Mouse (Mus musculus): ENCODE results near the gene Xkr7. TPM values are rescaled to one million over a fixed set of nuclear protein-coding genes. Genes with fewer than 3 reads are reported as not detected.

The Xkr7 gene
- polyA plus RNA-seq, 1 experiment from 2014 or later: 0.95 TPM

- Histone ChIP-seq H3K9me3 (no peaks in the 10 kb centered on the region), H3K27ac (no peak overlapping the region), H3K4me1 (peaks cover 4% of the 10 kb centered on the region; the same call in 1 of the 2 replicates), H3K4me2 (no peak overlapping the region), H3K4me3 (replicated peaks) (no peak overlapping the region), H3K36me3 (replicated peaks) (no peaks in the 10 kb centered on the region), H3K9ac (no peak overlapping the region), H3K27me3 (peaks cover 27% of the 10 kb centered on the region)
- no peak for ATAC-seq (ENCODE audit: low FRiP score)
- 49% methylated on average over 3 of the region's 3 CpGs for WGBS
Observed at GRCm38 (mm10) chr2:153063394-153063793, 31.7 kb downstream of the Xkr7 start.

DNA sequence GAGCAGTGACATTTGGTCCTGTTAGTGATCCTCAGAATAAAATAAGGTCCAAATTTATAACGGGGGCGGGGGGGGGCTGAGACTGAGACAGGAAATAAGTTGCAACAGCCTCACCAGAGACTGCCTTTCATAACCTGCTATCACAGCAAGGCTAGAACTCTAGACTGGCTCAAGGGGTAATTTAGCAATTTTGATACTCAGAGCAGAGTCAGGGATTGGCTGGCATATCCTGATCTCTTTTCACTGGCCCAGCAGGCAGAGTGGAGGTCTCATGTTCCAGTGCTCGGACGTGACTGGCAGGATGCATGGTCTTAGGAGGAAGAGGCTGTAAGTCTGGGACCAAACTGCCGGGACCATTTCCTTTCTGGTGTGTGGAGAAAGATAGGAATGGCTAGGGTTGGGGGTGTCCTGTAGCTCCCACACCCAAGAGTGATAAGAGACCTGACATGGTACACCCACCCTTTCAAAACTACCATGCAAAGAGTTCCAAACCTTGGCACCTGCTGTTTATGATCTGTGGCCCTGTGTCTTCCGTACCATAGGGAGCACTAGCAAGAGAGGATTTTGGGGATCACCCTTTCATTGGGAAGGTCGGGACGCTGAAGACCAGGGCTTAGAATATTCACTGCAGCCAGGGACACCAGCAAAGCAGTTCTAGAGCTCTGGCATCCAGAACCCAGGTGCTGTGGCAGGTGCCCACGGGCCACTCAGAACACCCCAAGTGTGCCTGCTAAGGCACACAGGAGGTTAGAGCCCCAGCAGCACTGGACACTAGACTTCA lies 32.7 kb downstream of the Xkr7 start:
- no peak for ATAC-seq (ENCODE audit: low FRiP score)
- WGBS: 68% methylated on average over 9 of the region's 9 CpGs

DNA sequence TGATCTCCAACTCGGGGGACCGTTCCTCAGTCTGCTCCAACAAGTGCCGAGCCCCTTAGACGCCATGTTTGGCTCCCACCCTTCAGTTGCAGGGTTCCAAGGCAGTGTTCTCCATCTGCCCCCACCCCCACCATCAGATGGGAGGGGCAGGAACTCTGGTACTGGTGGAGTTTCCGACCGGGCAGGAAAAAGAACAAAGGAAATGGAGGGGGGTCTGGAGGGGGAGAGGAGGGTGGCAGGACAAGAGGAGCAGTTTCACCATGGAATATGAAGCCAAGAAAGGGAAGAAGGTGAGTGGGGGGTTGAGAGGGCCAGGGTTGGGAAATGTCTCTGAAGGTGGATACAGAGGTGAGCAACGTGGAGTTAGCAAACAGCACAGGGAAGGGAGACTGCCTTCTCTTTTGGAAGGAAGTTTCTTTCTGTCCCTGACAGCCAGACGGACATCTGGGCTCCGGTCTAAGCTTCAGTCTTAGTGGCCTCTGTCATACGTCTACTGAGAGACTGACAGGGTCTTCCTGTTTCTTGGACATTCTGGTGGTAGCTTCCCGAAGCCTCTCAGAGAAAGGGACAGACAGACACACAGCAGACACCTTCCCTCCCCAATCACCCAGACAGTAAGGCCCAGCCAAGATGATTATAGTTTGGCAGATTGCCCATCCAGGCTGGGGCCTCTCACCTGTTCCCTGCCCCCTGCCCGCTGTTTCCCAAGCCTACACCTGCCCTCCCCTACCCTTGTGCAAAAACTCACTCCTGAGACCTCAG lies 34.3 kb downstream of the Xkr7 start, which contains the start of gene Ccm2l:
TSS of gene Ccm2l (plus strand) at position 209 of the 762 bp plus-strand sequence.
- peaks cover 49% of the 10 kb centered on the region for H3K27me3 ChIP-seq
- H3K9ac ChIP-seq: no peak within 1 kb of the TSS
- no peak within 1 kb of the TSS for H3K4me2 ChIP-seq
- ATAC-seq (ENCODE audit: low FRiP score): no peak
- no peaks in the 10 kb centered on the region for H3K36me3 ChIP-seq (replicated peaks)
- H3K9me3 ChIP-seq: no peaks in the 10 kb centered on the region
- H3K4me3 ChIP-seq (replicated peaks): no peak within 1 kb of the TSS
- peaks cover 4% of the 10 kb centered on the region; the same call in 1 of the 2 replicates for H3K4me1 ChIP-seq
- no peak within 1 kb of the TSS for H3K27ac ChIP-seq
- WGBS: 56% methylated on average over 12 of the region's 12 CpGs

More for the DNA sequence above, 32.7 kb downstream of the Xkr7 start:
- Histone ChIP-seq H3K4me1 (peaks cover 4% of the 10 kb centered on the region; the same call in 1 of the 2 replicates), H3K9me3 (no peaks in the 10 kb centered on the region), H3K27ac (no peak overlapping the region), H3K9ac (no peak overlapping the region), H3K36me3 (replicated peaks) (no peaks in the 10 kb centered on the region), H3K27me3 (peaks cover 33% of the 10 kb centered on the region), H3K4me2 (no peak overlapping the region), H3K4me3 (replicated peaks) (no peak overlapping the region)

GRCm38 (mm10) chr2:153066991-153067390 lies 35.3 kb downstream of the Xkr7 start:
- H3K27me3 ChIP-seq: peaks cover 57% of the 10 kb centered on the region
- no peaks in the 10 kb centered on the region for H3K36me3 ChIP-seq (replicated peaks)
- H3K27ac ChIP-seq: no peak overlapping the region
- peaks cover 10% of the 10 kb centered on the region for H3K4me1 ChIP-seq
- H3K4me2 ChIP-seq: no peak overlapping the region
- 50% methylated on average over 6 of the region's 6 CpGs for WGBS
- H3K4me3 ChIP-seq (replicated peaks): no peak overlapping the region
- H3K9me3 ChIP-seq: no peaks in the 10 kb centered on the region
- H3K9ac ChIP-seq: no peak overlapping the region
- ATAC-seq (ENCODE audit: low FRiP score): no peak

- H3K4me2 ChIP-seq: no peak overlapping the region
- no peak overlapping the region for H3K4me3 ChIP-seq (replicated peaks)
- H3K27me3 ChIP-seq: peaks cover 89% of the 10 kb centered on the region
- H3K9ac ChIP-seq: no peak overlapping the region
- no peak for ATAC-seq (ENCODE audit: low FRiP score)
- WGBS: 6% methylated on average over 23 of the region's 23 CpGs
- H3K9me3 ChIP-seq: no peaks in the 10 kb centered on the region
- H3K36me3 ChIP-seq (replicated peaks): no peaks in the 10 kb centered on the region
- H3K27ac ChIP-seq: no peak overlapping the region
- H3K4me1 ChIP-seq: peaks cover 9% of the 10 kb centered on the region
Observed at GRCm38 (mm10) chr2:153070762-153071490, 39.3 kb downstream of the Xkr7 start.

DNA sequence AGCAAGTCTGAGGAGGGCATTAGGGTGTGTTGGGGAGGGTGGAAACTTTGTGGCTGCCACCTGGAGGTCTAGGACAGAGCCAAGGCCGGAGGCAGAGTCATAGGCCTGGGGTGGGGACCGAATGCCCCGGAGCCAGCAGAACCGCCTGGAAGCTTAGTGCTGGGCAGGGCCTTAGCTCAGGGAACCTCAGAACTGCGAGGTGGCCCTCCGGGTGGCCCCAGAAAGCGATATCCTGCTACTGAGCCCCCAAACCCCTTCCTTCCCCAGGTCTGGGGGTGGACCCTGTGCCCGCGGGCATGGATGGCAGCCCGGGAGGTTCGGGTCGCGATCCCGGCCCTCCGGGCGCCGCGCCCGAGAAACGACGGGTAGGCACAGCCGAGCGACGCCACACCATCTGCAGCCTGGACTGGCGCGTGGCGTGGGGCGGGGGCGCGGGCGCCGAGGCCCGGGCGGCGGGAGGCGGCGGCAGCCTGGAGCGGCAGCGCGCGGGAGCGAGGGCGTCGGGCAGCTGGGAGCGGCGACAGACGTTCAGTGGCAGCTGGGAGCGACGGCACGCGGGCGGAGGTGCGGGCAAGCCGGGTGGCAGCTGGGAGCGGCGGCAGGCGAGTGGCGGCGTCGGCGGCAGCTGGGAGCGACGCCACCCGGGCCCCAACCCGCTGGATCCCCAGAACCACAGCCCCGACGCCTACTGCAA lies 40.0 kb downstream of the Xkr7 start:
- H3K27ac ChIP-seq: no peak overlapping the region; the same call in 1 of the 2 replicates
- H3K4me3 ChIP-seq (replicated peaks): peak overlapping the region; percentile 37
- 3% methylated on average over 63 of the region's 67 CpGs for WGBS
- peaks cover 13% of the 10 kb centered on the region for H3K4me1 ChIP-seq
- peak; percentile 75 for ATAC-seq (ENCODE audit: low FRiP score)
- peak overlapping the region; percentile 56 for H3K9ac ChIP-seq
- H3K36me3 ChIP-seq (replicated peaks): no peaks in the 10 kb centered on the region
- H3K9me3 ChIP-seq: no peaks in the 10 kb centered on the region
- peaks cover 83% of the 10 kb centered on the region for H3K27me3 ChIP-seq
- H3K4me2 ChIP-seq: peak overlapping the region; percentile 57

GRCm38 (mm10) chr2:153074651-153075050 lies 43.0 kb downstream of the Xkr7 start:
- WGBS: 87% methylated on average over 10 of the region's 10 CpGs
- Histone ChIP-seq H3K27ac (no peak overlapping the region), H3K9ac (no peak overlapping the region), H3K27me3 (peaks cover 59% of the 10 kb centered on the region), H3K4me2 (no peak overlapping the region), H3K9me3 (no peaks in the 10 kb centered on the region), H3K4me1 (peaks cover 13% of the 10 kb centered on the region), H3K36me3 (replicated peaks) (no peaks in the 10 kb centered on the region), H3K4me3 (replicated peaks) (no peak overlapping the region)
- ATAC-seq (ENCODE audit: low FRiP score): no peak

- H3K27me3 ChIP-seq: peaks cover 49% of the 10 kb centered on the region
- H3K4me2 ChIP-seq: no peak overlapping the region
- H3K36me3 ChIP-seq (replicated peaks): no peaks in the 10 kb centered on the region
- no peaks in the 10 kb centered on the region for H3K9me3 ChIP-seq
- 69% methylated on average over 2 of the region's 2 CpGs for WGBS
- peaks cover 13% of the 10 kb centered on the region for H3K4me1 ChIP-seq
- H3K9ac ChIP-seq: no peak overlapping the region
- no peak for ATAC-seq (ENCODE audit: low FRiP score)
- H3K4me3 ChIP-seq (replicated peaks): no peak overlapping the region
- H3K27ac ChIP-seq: no peak overlapping the region
Observed at GRCm38 (mm10) chr2:153075961-153076360, 44.3 kb downstream of the Xkr7 start.

DNA sequence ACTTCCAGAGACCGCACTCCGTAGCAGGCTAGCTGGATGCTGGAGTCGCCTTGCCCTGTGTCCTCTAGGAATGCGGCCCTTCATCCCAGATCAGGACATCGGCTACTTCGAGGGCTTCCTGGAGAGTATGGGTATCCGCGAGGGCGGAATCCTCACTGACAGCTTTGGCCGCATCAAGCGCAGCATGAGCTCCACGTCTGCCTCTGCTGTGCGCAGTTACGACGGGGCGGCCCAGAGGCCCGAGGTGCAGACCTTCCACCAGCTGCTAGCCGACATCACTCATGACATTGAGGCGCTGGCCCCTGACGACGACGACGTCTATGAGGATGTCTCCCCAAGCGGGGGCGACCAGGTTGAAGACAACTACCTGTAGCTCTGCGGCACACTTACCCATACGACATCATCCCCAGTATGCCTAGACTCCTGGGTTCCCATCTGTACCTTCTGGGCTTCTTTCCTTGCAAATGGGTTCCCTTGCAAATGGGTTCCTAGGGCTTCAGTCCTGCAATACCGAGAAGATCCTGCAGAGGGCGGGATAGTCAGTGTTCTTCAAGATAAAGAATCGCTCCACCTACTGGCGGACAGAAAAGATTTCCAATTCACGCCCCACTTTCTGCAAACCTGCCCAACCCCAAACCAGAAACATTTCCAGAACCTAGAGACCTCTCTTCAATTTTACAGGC lies 49.3 kb downstream of the Xkr7 start:
- Histone ChIP-seq H3K4me2 (no peak overlapping the region), H3K27ac (no peak overlapping the region), H3K27me3 (peaks cover 7% of the 10 kb centered on the region), H3K36me3 (replicated peaks) (no peaks in the 10 kb centered on the region), H3K4me3 (replicated peaks) (no peak overlapping the region), H3K9me3 (no peaks in the 10 kb centered on the region), H3K9ac (no peak overlapping the region), H3K4me1 (peaks cover 4% of the 10 kb centered on the region; the same call in 1 of the 2 replicates)
- WGBS: 36% methylated on average over 32 of the region's 32 CpGs
- ATAC-seq (ENCODE audit: low FRiP score): no peak

DNA sequence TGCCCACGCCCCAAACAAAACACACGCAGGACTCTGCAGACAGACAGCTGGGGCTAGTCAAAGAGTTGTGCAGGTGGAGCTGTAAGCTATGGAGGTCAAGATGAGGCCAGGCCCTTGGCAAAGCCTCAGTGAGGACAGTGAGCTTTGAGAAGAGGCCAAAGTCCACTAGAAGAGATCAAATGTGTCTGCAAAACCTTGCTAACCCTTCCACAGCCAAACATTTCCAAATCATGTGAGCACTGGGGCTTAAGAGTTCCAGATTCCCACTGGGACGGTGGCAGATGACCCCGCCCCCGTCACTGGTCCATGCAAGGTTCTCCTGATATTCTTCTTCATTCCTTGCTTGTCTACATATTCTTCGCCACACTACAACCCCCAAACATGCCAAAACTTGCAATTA lies 50.2 kb downstream of the Xkr7 start:
- no peaks in the 10 kb centered on the region for H3K4me1 ChIP-seq
- H3K27ac ChIP-seq: no peak overlapping the region
- 87% methylated on average over 6 of the region's 6 CpGs for WGBS
- no peak for ATAC-seq (ENCODE audit: low FRiP score)
- H3K4me2 ChIP-seq: no peak overlapping the region
- no peak overlapping the region for H3K9ac ChIP-seq
- no peak overlapping the region for H3K4me3 ChIP-seq (replicated peaks)
- no peaks in the 10 kb centered on the region for H3K9me3 ChIP-seq
- H3K36me3 ChIP-seq (replicated peaks): no peaks in the 10 kb centered on the region
- H3K27me3 ChIP-seq: peaks cover 7% of the 10 kb centered on the region

GRCm38 (mm10) chr2:153083275-153083674 lies 51.6 kb downstream of the Xkr7 start:
- Histone ChIP-seq H3K9ac (no peak overlapping the region), H3K27me3 (peaks cover 7% of the 10 kb centered on the region; the same call in 1 of the 2 replicates), H3K9me3 (no peaks in the 10 kb centered on the region), H3K27ac (no peak overlapping the region), H3K4me3 (replicated peaks) (no peak overlapping the region), H3K4me2 (no peak overlapping the region), H3K36me3 (replicated peaks) (no peaks in the 10 kb centered on the region), H3K4me1 (no peaks in the 10 kb centered on the region)
- no peak for ATAC-seq (ENCODE audit: low FRiP score)
- 88% methylated on average over 8 of the region's 8 CpGs for WGBS
